Comparison of ENCODE assay signal across 11 mouse cellular contexts in genomic region chr15:82135372-82135771, GRCm38 (mm10). TPM values are rescaled to one million over a fixed set of nuclear protein-coding genes. Genes with fewer than 3 reads are reported as not detected.
DNase-seq lines count a peak whose midpoint lies in the region; ATAC-seq and TF ChIP-seq lines count a peak whose summit lies in the region.
"Had no signal": no experiment of that assay in that cellular context is flagged by ENCODE, and none has a peak within 500 bp of the region (broad histone marks: within the 10 kb centered on the region; RNA-seq: fewer than 3 reads in every experiment).

No protein-coding gene starts in this region.

- intact Hi-C loops in heart, postnatal 14 days (cut with DNase I): no loop called here
- intact Hi-C loops in left cerebral cortex, postnatal 36 days (cut with DNase I): loop anchor here (5.0 kb wide), 2 partner anchors 48 to 68 kb away; partner anchors contain the start of gene Mei1

- no peaks in the 10 kb centered on the region for H3K9me3 ChIP-seq in heart, embryonic 16.5 days (replicated peaks; ENCODE audit: control insufficient read depth, low read length)
- H3K9me3 ChIP-seq: heart, embryonic 13.5 days had no signal

- no peak for TF ChIP-seq CTCF in cerebellum, adult 2 months (IDR thresholded peaks at IDR 0.05; ENCODE audit: borderline replicate concordance, insufficient read depth, low read depth, low read length)

- no peaks in the 10 kb centered on the region for H3K36me3 ChIP-seq in heart, embryonic 16.5 days (ENCODE audit: control insufficient read depth, insufficient read depth)

- no peak overlapping the region for H3K27ac ChIP-seq in heart, embryonic 16.5 days (ENCODE audit: low read length)
- no peak overlapping the region for H3K27ac ChIP-seq in cerebellum, adult 2 months (ENCODE audit: insufficient read depth, low read length)
- H3K27ac ChIP-seq: heart, embryonic 13.5 days; kidney, postnatal 0 days had no signal

- no peak overlapping the region for H3K4me3 ChIP-seq in heart, embryonic 16.5 days (ENCODE audit: low read length)
- H3K4me3 ChIP-seq in cerebellum, adult 2 months (replicated peaks; ENCODE audit: insufficient read depth, low read depth, low read length): no peak overlapping the region
- H3K4me3 ChIP-seq: heart, embryonic 13.5 days had no signal

- no peak for TF ChIP-seq POLR2A in cerebellum, adult 2 months (IDR thresholded peaks at IDR 0.05; ENCODE audit: borderline replicate concordance, insufficient read depth, low read length)

- peak; percentile 56; the same call in 1 of the 2 replicates for ATAC-seq in heart, embryonic 16.5 days (replicated peaks; ENCODE audit: extremely low read depth, insufficient read depth, low FRiP score)

- peaks cover 4% of the 10 kb centered on the region; the same call in 1 of the 2 replicates for H3K4me1 ChIP-seq in heart, embryonic 16.5 days (ENCODE audit: control insufficient read depth, insufficient read depth, low read length)
- no peaks in the 10 kb centered on the region for H3K4me1 ChIP-seq in cerebellum, adult 2 months (ENCODE audit: control insufficient read depth, insufficient read depth, low read length)

- 50% methylated on average over 4 of the region's 4 CpGs for WGBS in heart, embryonic 16.5 days
- 52% methylated on average over 4 of the region's 4 CpGs for WGBS in cerebellum, adult 2 months

- DNase-seq in heart, postnatal 14 days: no peak
- peak; percentile 56 to 74 for DNase-seq in right cerebral cortex, postnatal 10 days (ENCODE audit: low spot score in 2 of 2)
- no peak for DNase-seq in right cerebral cortex, postnatal 14 days
- peak; percentile 27 to 44 for DNase-seq in left cerebral cortex, postnatal 36 days (ENCODE audit: low spot score in 2 of 2)
- DNase-seq in cerebellum, adult 2 months: no peak
- DNase-seq in lung, postnatal 4 days: no peak
- DNase-seq in cerebellum, adult 9-11 months: no peak
- DNase-seq: cerebellum, adult 11-12 months had no signal

- no peak overlapping the region for H3K9ac ChIP-seq in heart, embryonic 16.5 days (ENCODE audit: low read length)
- H3K9ac ChIP-seq: heart, embryonic 13.5 days had no signal

- no peaks in the 10 kb centered on the region for H3K27me3 ChIP-seq in heart, embryonic 16.5 days (ENCODE audit: control insufficient read depth, insufficient read depth, low read length)
- no peaks in the 10 kb centered on the region for H3K27me3 ChIP-seq in cerebellum, adult 2 months (ENCODE audit: control insufficient read depth, insufficient read depth, low read length)
- H3K27me3 ChIP-seq: heart, embryonic 13.5 days had no signal

- H3K4me2 ChIP-seq in heart, embryonic 16.5 days (ENCODE audit: low read depth, low read length): no peak overlapping the region
- H3K4me2 ChIP-seq: heart, embryonic 13.5 days had no signal

RNA-seq across cellular contexts. Expression of gene Ccdc134, which starts 7.7 kb away (rescaled TPM):
- 9.9 and 11.7 TPM in 2 replicates for polyA plus RNA-seq in heart, embryonic 16.5 days (2015; fragmentation: Nextera tagmentation; extraction: Ambion mirVana)
- total RNA-seq in heart, postnatal 14 days (2021): 1 to 10 TPM; 4.8 to 5.8 TPM
- 10 to 100 TPM in 1 of 2 experiments, 1 to 10 TPM in 1; 9.5 to 14.2 TPM for total RNA-seq in left cerebral cortex, postnatal 36 days (2021)
- 15.4 and 15.5 TPM in 2 replicates for polyA plus RNA-seq in cerebellum, adult 2 months (2012; rRNA removed)

RNA-seq across cellular contexts. Expression of gene Srebf2, which starts 11.6 kb away (rescaled TPM):
- polyA plus RNA-seq in heart, embryonic 16.5 days (2015; fragmentation: Nextera tagmentation; extraction: Ambion mirVana): 91.6 and 92.0 TPM in 2 replicates
- total RNA-seq in heart, postnatal 14 days (2021): 10 to 100 TPM; 18.7 to 22.6 TPM
- total RNA-seq in left cerebral cortex, postnatal 36 days (2021): 100 to 1,000 TPM; 183 to 198 TPM
- 104 and 105 TPM in 2 replicates for polyA plus RNA-seq in cerebellum, adult 2 months (2012; rRNA removed)

Comparison
In these comparisons a context has a peak if more than half of its experiments do, and no peak if none do; other contexts are left out.
1. DNase-seq: peak in right cerebral cortex, postnatal 10 days (2 of 2) and left cerebral cortex, postnatal 36 days (2 of 2); none in heart, postnatal 14 days (0 of 2), right cerebral cortex, postnatal 14 days (single experiment), cerebellum, adult 2 months (0 of 2), lung, postnatal 4 days (0 of 2) and cerebellum, adult 9-11 months (single experiment).
2. RNA of gene Srebf2, which starts 11.6 kb away (total RNA-seq): 183 to 198 TPM in left cerebral cortex, postnatal 36 days; 18.7 to 22.6 TPM in heart, postnatal 14 days; every median in the first group is over 4 times any median in the second.